Mouse (Mus musculus) CD8-positive naive resting alpha-beta T cell, adult 2 months (primary cell): Measurements from ENCODE around the gene Ndufb8.

Experiments
- DNase-seq, 2 experiments: peaks; one replicate each; pipeline ENCODE4 v3.0.0; 2022; ENCODE audit warnings: low read depth in 2 of 2, low spot score in 2 of 2

Ndufb8 gene

GRCm38 (mm10) chr19:44554861-44555590 is at the start of gene Ndufb8:
TSS of gene Ndufb8 (minus strand) at chr19:44555440.
- peak; percentile 89 to 95 for DNase-seq

- DNase-seq = no peak
These were observed 38.9 kb upstream of the Ndufb8 start for GRCm38 (mm10) chr19:44594180-44594579.

GRCm38 (mm10) chr19:44591638-44592037 is 36.4 kb upstream of the Ndufb8 start:
- no peak for DNase-seq

GRCm38 (mm10) chr19:44590992-44591391 is 35.8 kb upstream of the Ndufb8 start:
- no peak for DNase-seq

GRCm38 (mm10) chr19:44589591-44590223 is 34.5 kb upstream of the Ndufb8 start:
- no peak for DNase-seq

- no peak for DNase-seq
These were observed 32.8 kb upstream of the Ndufb8 start for GRCm38 (mm10) chr19:44588036-44588435.

- DNase-seq = peak; percentile 84 to 91
These were observed 27.5 kb upstream of the Ndufb8 start for GRCm38 (mm10) chr19:44582638-44583309.

- no peak for DNase-seq
These were observed 26.9 kb upstream of the Ndufb8 start for GRCm38 (mm10) chr19:44582103-44582502.

GRCm38 (mm10) chr19:44578038-44578437 is 22.8 kb upstream of the Ndufb8 start:
- DNase-seq = peak in 1 of 2 experiments; percentile 43

GRCm38 (mm10) chr19:44576275-44576674 is 21.0 kb upstream of the Ndufb8 start:
- DNase-seq = no peak

- no peak for DNase-seq
These were observed 12.5 kb upstream of the Ndufb8 start for GRCm38 (mm10) chr19:44567763-44568162.

- DNase-seq = no peak
These were observed 8.8 kb upstream of the Ndufb8 start for GRCm38 (mm10) chr19:44564006-44564405.

GRCm38 (mm10) chr19:44562652-44563206 is 7.5 kb upstream of the Ndufb8 start, which contains the start of gene Hif1an:
TSS of gene Hif1an (plus strand) at chr19:44562850.
- DNase-seq = peak; percentile 93 to 95

GRCm38 (mm10) chr19:44554490-44554860 is 765 bp downstream of the Ndufb8 start:
- DNase-seq = no peak

- DNase-seq = no peak
These were observed 2.0 kb downstream of the Ndufb8 start for GRCm38 (mm10) chr19:44553286-44553685.

GRCm38 (mm10) chr19:44552731-44553130 is 2.5 kb downstream of the Ndufb8 start, which contains the start of gene Gm20538:
TSS of gene Gm20538 (minus strand) at chr19:44552831.
- DNase-seq = no peak

GRCm38 (mm10) chr19:44545321-44546041 is 9.8 kb downstream of the Ndufb8 start, which contains the start of gene Sec31b:
TSS of gene Sec31b (minus strand) at chr19:44545864.
- no peak for DNase-seq

GRCm38 (mm10) chr19:44544775-44545174 is 10.5 kb downstream of the Ndufb8 start:
- DNase-seq = peak; percentile 31 to 56

GRCm38 (mm10) chr19:44544372-44544771 is 10.9 kb downstream of the Ndufb8 start:
- DNase-seq = no peak

GRCm38 (mm10) chr19:44542694-44543178 is 12.5 kb downstream of the Ndufb8 start:
- DNase-seq = no peak

GRCm38 (mm10) chr19:44537416-44537815 is 17.8 kb downstream of the Ndufb8 start:
- DNase-seq = no peak
